Mouse (Mus musculus) midbrain, embryonic 13.5 days (tissue): Measurements from ENCODE around the gene Pik3cd. TPM values are rescaled to one million over a fixed set of nuclear protein-coding genes. Genes with fewer than 3 reads are reported as not detected.

Source experiments
- ATAC-seq: fragments of 200-750 bp; cut with Nextera tagmentation; 2 replicates; pipeline ENCODE4 v1.8.0; 2017; ENCODE audit warnings: mild to moderate bottlenecking, moderate TSS enrichment, moderate library complexity
- H3K27ac ChIP-seq: fragments of 300-500 bp; sonication (generic); 2 replicates; pipeline ENCODE4 v1.5.1; 2015; ENCODE audit warnings: inconsistent platforms, mild to moderate bottlenecking, moderate library complexity
- H3K27me3 ChIP-seq: fragments of 300-500 bp; sonication (generic); 2 replicates; pipeline ENCODE4 v1.6.1; 2015; ENCODE audit warnings: mild to moderate bottlenecking, inconsistent platforms
- H3K36me3 ChIP-seq: fragments of 300-500 bp; sonication (generic); 2 replicates; pipeline ENCODE4 v1.6.1; 2015; ENCODE audit warnings: mild to moderate bottlenecking, inconsistent platforms
- H3K4me1 ChIP-seq: fragments of 300-500 bp; sonication (generic); replicated peaks from 2 replicates; pipeline ENCODE4 v1.6.1; 2015; ENCODE audit warnings: inconsistent platforms
- H3K4me2 ChIP-seq: fragments of 300-500 bp; sonication (generic); replicated peaks from 2 replicates; pipeline ENCODE4 v1.6.1; 2015; ENCODE audit warnings: moderate library complexity, mild to moderate bottlenecking, inconsistent platforms
- H3K4me3 ChIP-seq: fragments of 300-500 bp; sonication (generic); replicated peaks from 2 replicates; pipeline ENCODE4 v1.5.1; 2015; ENCODE audit warnings: mild to moderate bottlenecking, inconsistent platforms
- H3K9ac ChIP-seq: fragments of 300-500 bp; sonication (generic); replicated peaks from 2 replicates; pipeline ENCODE4 v1.6.1; 2015; ENCODE audit warnings: mild to moderate bottlenecking, inconsistent platforms
- H3K9me3 ChIP-seq: fragments of 300-500 bp; sonication (generic); 2 replicates; pipeline ENCODE4 v1.6.1; 2016; ENCODE audit warnings: mild to moderate bottlenecking, inconsistent platforms
- WGBS: fragments of 180-500 bp; shearing (Covaris S2); methylation state at CpG from one replicate; pipeline ENCODE4 v1.1.7; 2015; 5-methylcytosine and 5-hydroxymethylcytosine counted together
- polyA plus RNA-seq: library from polyadenylated mRNA; unstranded; fragments of >200 nt; fragmentation: Nextera tagmentation; extraction: Ambion mirVana; gene quantifications from 2 replicates; pipeline ENCODE4 v1.2.1, GENCODE M21; 2015

Pik3cd gene
- polyA plus RNA-seq, 1 experiment from 2014 or later: 13.2 TPM

- Histone ChIP-seq H3K27me3 (no peaks in the 10 kb centered on the region), H3K9ac (no peak overlapping the region; the same call in 1 of the 2 replicates), H3K9me3 (no peaks in the 10 kb centered on the region), H3K4me3 (no peak overlapping the region), H3K36me3 (peaks cover 80% of the 10 kb centered on the region), H3K27ac (no peak overlapping the region), H3K4me2 (no peak overlapping the region), H3K4me1 (peaks cover 27% of the 10 kb centered on the region)
- 73% methylated on average over 12 of the region's 12 CpGs for WGBS
- ATAC-seq: no peak
These were observed 20.6 kb upstream of the Pik3cd start for GRCm38 (mm10) chr4:149723021-149723390.

- Histone ChIP-seq H3K4me1 (peaks cover 27% of the 10 kb centered on the region), H3K4me3 (no peak overlapping the region), H3K27me3 (no peaks in the 10 kb centered on the region), H3K27ac (no peak overlapping the region), H3K9me3 (no peaks in the 10 kb centered on the region), H3K4me2 (no peak overlapping the region), H3K9ac (no peak overlapping the region), H3K36me3 (peaks cover 80% of the 10 kb centered on the region)
- ATAC-seq: no peak
- 81% methylated on average over 24 of the region's 24 CpGs for WGBS
These were observed 20.0 kb upstream of the Pik3cd start for GRCm38 (mm10) chr4:149722104-149723020.

DNA sequence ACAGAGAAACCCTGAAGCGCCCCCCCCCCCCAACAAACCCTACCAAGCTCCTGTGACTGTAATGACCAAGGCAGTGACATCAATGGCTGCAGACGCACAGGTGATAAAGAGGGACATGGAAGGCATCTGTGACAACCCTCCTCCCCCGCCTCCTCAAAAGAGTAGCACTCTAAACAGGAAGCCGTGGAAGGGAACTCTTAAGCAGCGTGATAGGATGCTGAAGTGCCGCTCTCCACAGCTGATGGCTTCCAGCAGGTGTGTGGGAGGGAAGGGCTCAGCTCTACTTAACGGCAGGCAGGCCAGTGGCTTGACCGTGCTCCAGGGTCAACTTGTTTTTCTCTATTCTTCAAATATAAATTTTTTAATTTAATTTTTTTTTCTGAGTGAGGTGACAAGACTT lies 18.8 kb upstream of the Pik3cd start:
- H3K36me3 ChIP-seq: peaks cover 80% of the 10 kb centered on the region
- no peaks in the 10 kb centered on the region for H3K9me3 ChIP-seq
- H3K4me1 ChIP-seq: peaks cover 27% of the 10 kb centered on the region
- no peak overlapping the region for H3K9ac ChIP-seq
- no peak for ATAC-seq
- H3K4me2 ChIP-seq: no peak overlapping the region
- 91% methylated on average over 8 of the region's 8 CpGs for WGBS
- no peaks in the 10 kb centered on the region for H3K27me3 ChIP-seq
- H3K4me3 ChIP-seq: no peak overlapping the region
- no peak overlapping the region for H3K27ac ChIP-seq

GRCm38 (mm10) chr4:149719686-149720085 lies 17.3 kb upstream of the Pik3cd start:
- no peaks in the 10 kb centered on the region for H3K9me3 ChIP-seq
- no peak for ATAC-seq
- H3K36me3 ChIP-seq: peaks cover 84% of the 10 kb centered on the region
- WGBS: 83% methylated on average over 6 of the region's 6 CpGs
- no peak overlapping the region for H3K27ac ChIP-seq
- H3K4me3 ChIP-seq: no peak overlapping the region
- H3K4me2 ChIP-seq: no peak overlapping the region
- no peaks in the 10 kb centered on the region for H3K27me3 ChIP-seq
- no peak overlapping the region for H3K9ac ChIP-seq
- H3K4me1 ChIP-seq: peaks cover 23% of the 10 kb centered on the region

GRCm38 (mm10) chr4:149714542-149714941 lies 12.2 kb upstream of the Pik3cd start:
- H3K4me2 ChIP-seq: no peak overlapping the region
- H3K4me3 ChIP-seq: no peak overlapping the region
- H3K36me3 ChIP-seq: peaks cover 50% of the 10 kb centered on the region
- no peak overlapping the region for H3K9ac ChIP-seq
- WGBS: 83% methylated on average over 3 of the region's 3 CpGs
- no peak for ATAC-seq
- no peak overlapping the region for H3K27ac ChIP-seq
- H3K27me3 ChIP-seq: no peaks in the 10 kb centered on the region
- no peaks in the 10 kb centered on the region for H3K9me3 ChIP-seq
- H3K4me1 ChIP-seq: 0 out of 2 replicates have a peak, but pooled peaks cover 6% of the 10 kb centered on the region

DNA sequence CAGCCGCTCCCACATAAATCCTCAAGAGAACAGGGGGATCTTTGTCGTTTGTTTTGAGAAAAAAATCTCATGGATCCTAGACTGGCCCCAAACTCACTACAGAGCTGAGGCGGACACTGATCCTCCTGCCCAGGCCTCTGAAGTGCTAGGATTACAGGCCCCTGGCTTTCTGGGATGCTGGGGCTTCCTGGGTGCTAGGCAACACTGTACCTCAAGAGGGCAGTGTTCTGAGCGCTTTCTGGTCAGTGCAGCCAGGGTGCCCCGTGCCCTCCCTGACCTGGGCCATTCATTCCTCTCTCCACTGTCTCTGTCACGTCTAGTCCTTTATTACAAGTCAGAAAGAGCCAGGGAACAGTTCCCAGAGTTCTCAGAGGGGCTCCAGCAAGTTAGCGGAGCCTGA lies 9.6 kb upstream of the Pik3cd start:
- 0 out of 2 replicates have a peak, but pooled peaks have one; percentile 57 for ATAC-seq
- Histone ChIP-seq H3K27me3 (no peaks in the 10 kb centered on the region), H3K9me3 (no peaks in the 10 kb centered on the region), H3K9ac (no peak overlapping the region), H3K4me1 (0 out of 2 replicates have a peak, but pooled peaks cover 6% of the 10 kb centered on the region), H3K4me3 (no peak overlapping the region), H3K4me2 (no peak overlapping the region), H3K27ac (no peak overlapping the region), H3K36me3 (peaks cover 24% of the 10 kb centered on the region)
- 18% methylated on average over 7 of the region's 7 CpGs for WGBS

GRCm38 (mm10) chr4:149711485-149711884 lies 9.1 kb upstream of the Pik3cd start:
- ATAC-seq: 0 out of 2 replicates have a peak, but pooled peaks have one; percentile 22
- no peak overlapping the region for H3K27ac ChIP-seq
- H3K4me3 ChIP-seq: no peak overlapping the region
- 87% methylated on average over 5 of the region's 5 CpGs for WGBS
- no peak overlapping the region for H3K4me2 ChIP-seq
- 0 out of 2 replicates have a peak, but pooled peaks cover 6% of the 10 kb centered on the region for H3K4me1 ChIP-seq
- H3K36me3 ChIP-seq: peaks cover 20% of the 10 kb centered on the region
- no peaks in the 10 kb centered on the region for H3K9me3 ChIP-seq
- H3K27me3 ChIP-seq: no peaks in the 10 kb centered on the region
- H3K9ac ChIP-seq: no peak overlapping the region

GRCm38 (mm10) chr4:149710510-149710909 lies 8.1 kb upstream of the Pik3cd start:
- Histone ChIP-seq H3K9ac (no peak overlapping the region), H3K27me3 (no peaks in the 10 kb centered on the region), H3K4me3 (no peak overlapping the region), H3K36me3 (peaks cover 10% of the 10 kb centered on the region), H3K27ac (no peak overlapping the region), H3K4me2 (no peak overlapping the region), H3K9me3 (no peaks in the 10 kb centered on the region), H3K4me1 (0 out of 2 replicates have a peak, but pooled peaks cover 6% of the 10 kb centered on the region)
- WGBS: 21% methylated on average over 5 of the region's 5 CpGs
- ATAC-seq: peak; percentile 72; the same call in 1 of the 2 replicates

DNA sequence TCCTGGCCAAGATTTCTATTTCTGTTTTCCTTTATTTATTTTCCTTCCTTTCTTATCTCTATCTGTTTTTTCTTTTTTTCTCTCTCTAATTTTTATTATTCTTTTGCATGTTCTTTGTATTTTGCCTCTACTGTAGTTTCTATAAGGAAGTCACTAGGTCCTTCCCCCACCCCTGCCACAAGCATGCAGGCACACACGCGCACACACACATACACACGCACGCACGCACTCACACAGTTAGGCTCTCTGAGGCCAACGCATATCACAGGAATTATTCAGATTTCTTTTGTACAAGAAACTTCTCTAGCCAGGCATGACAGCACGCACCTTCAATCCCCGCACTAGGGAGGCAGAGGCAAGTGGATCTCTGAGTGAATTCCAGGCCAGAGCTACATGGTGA lies 3.6 kb upstream of the Pik3cd start:
- Histone ChIP-seq H3K27me3 (no peaks in the 10 kb centered on the region), H3K4me2 (no peak overlapping the region), H3K9ac (no peak overlapping the region), H3K4me1 (no peaks in the 10 kb centered on the region), H3K9me3 (no peaks in the 10 kb centered on the region), H3K4me3 (no peak overlapping the region), H3K27ac (no peak overlapping the region), H3K36me3 (no peaks in the 10 kb centered on the region)
- WGBS: 92% methylated on average over 8 of the region's 8 CpGs
- ATAC-seq: no peak

GRCm38 (mm10) chr4:149705298-149705697 lies 2.9 kb upstream of the Pik3cd start:
- Histone ChIP-seq H3K36me3 (no peaks in the 10 kb centered on the region), H3K27me3 (no peaks in the 10 kb centered on the region; the same call in 1 of the 2 replicates), H3K4me1 (no peaks in the 10 kb centered on the region), H3K27ac (no peak overlapping the region), H3K4me3 (no peak overlapping the region), H3K4me2 (no peak overlapping the region), H3K9ac (no peak overlapping the region), H3K9me3 (no peaks in the 10 kb centered on the region)
- 73% methylated on average over 7 of the region's 7 CpGs for WGBS
- no peak for ATAC-seq

DNA sequence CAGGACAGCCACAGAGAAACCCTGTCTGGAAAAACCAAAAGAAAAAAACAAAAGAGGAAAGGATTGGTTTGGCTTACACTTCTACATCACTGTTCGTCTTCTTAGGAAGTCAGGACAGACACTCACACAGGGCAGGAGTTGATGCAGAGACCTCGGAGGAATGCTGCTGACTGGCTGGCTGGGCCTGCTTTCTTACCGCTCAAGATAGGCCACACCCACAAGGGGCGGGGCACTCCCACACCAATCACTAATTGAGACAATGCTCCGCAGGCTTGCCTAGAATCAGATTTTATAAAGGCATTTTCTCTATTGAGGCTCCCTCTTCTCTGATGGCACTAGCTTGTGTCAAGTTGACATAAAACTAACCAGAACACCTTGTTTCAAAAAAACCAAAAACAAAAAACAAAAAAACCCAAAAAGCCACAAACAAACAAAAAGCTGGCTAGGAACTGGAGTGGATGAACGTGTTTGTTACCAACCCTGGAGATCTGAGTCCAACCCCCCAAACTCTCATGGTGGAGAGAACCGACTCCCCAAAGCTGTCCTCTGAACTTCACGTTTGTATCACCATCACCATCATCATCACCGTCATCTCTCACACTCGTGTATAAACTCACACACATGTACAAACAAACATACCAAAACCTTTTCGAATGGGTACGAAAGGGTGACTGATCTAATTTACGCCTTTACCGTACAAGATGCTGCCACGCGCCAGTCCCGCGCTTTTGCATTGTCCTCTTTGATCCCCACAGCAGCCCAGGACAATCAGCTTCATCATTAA lies 753 bp downstream of the Pik3cd start:
- Histone ChIP-seq H3K4me3 (no peak overlapping the region), H3K4me1 (peaks cover 10% of the 10 kb centered on the region), H3K9me3 (no peaks in the 10 kb centered on the region), H3K9ac (no peak overlapping the region), H3K27me3 (peaks cover 34% of the 10 kb centered on the region), H3K4me2 (no peak overlapping the region), H3K36me3 (no peaks in the 10 kb centered on the region), H3K27ac (no peak overlapping the region)
- 63% methylated on average over 18 of the region's 18 CpGs for WGBS
- ATAC-seq: no peak

GRCm38 (mm10) chr4:149699953-149700352 lies 2.4 kb downstream of the Pik3cd start:
- Histone ChIP-seq H3K27me3 (peaks cover 46% of the 10 kb centered on the region), H3K9ac (no peak overlapping the region)
- ATAC-seq: no peak

More at GRCm38 (mm10) chr4:149699953-149700352, 2.4 kb downstream of the Pik3cd start:
- Histone ChIP-seq H3K4me1 (peaks cover 17% of the 10 kb centered on the region), H3K36me3 (no peaks in the 10 kb centered on the region), H3K9me3 (no peaks in the 10 kb centered on the region), H3K27ac (no peak overlapping the region), H3K4me3 (no peak overlapping the region), H3K4me2 (no peak overlapping the region)
- WGBS: 81% methylated on average over 4 of the region's 4 CpGs
